Mouse (Mus musculus): ENCODE results near the gene Slfn5.

DNA sequence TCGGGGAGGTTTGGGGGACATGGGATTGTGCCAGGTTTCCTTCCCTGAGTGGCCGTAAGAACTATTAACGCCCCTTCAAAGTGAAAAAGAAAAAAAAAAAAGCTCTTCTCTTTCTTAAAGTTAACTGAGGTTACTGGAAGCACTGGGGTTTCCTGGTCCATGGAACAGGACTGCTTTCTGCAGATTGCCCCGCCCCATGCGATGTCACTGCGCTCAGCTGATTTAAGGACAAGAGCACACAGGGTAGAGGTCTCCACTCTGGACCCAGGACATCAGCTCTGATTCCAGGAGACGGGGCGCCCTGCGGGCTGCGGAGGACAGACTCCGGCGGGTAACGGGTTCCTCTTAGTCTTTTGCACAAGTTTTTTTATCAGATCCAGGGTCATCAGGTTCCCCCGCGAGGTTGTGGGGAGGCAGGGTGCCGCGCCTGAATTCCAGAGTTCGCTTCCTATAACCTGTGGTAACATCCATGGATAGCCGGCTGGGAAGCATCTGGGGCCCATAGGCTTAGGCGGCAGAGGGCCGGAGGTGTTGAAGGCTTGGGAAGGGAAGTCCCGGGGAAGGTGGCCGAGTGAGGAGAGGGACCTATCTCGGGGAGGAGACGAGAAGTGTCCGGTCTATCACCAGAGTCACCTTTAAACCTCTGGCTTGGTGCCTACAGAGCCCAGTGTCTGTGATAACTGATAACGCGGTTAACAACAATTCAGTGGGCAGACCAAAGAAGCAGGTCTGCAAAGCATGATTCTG is 889 bp downstream of the Slfn5 start:
- TF ChIP-seq CTCF (IDR thresholded peaks at IDR 0.05; ENCODE audit: control insufficient read depth, insufficient read depth, insufficient read length), result no peak
- TF ChIP-seq MYOG (IDR thresholded peaks at IDR 0.05; ENCODE audit: control insufficient read depth, extremely low read depth, insufficient read length), result no peak
- TF ChIP-seq MAX (IDR thresholded peaks at IDR 0.05), result no peak
- no peak for TF ChIP-seq USF1 (IDR thresholded peaks at IDR 0.05; ENCODE audit: low read depth)
